Mouse (Mus musculus) neural tube, embryonic 14.5 days (tissue): ENCODE results near the gene Mrpl58. TPM values are rescaled to one million over a fixed set of nuclear protein-coding genes. Genes with fewer than 3 reads are reported as not detected.
A peak's percentile ranks its signal among the peaks of the same experiment; 100 is the strongest.

ENCODE experiments used
- ATAC-seq: fragments of 200-750 bp; cut with Nextera tagmentation; 2 replicates; pipeline ENCODE4 v1.8.0; 2017; ENCODE audit warnings: low read depth, mild to moderate bottlenecking, moderate TSS enrichment, moderate library complexity
- H3K27ac ChIP-seq: fragments of 300-500 bp; sonication (generic); 2 replicates; pipeline ENCODE4 v1.5.1; 2014; ENCODE audit warnings: low read depth, mild to moderate bottlenecking, control low read depth, low read length, moderate library complexity, mixed read lengths
- H3K27me3 ChIP-seq: fragments of 300-500 bp; sonication (generic); 2 replicates; pipeline ENCODE4 v1.6.1; 2014; ENCODE audit warnings: low read length; ENCODE audit not compliant: control insufficient read depth, insufficient read depth
- H3K36me3 ChIP-seq: fragments of 300-500 bp; sonication (generic); 2 replicates; pipeline ENCODE4 v1.6.1; 2014; ENCODE audit warnings: low read length, mixed read lengths; ENCODE audit not compliant: control insufficient read depth, insufficient read depth
- H3K4me1 ChIP-seq: fragments of 300-500 bp; sonication (generic); 2 replicates; pipeline ENCODE4 v1.6.1; 2014; ENCODE audit warnings: low read length; ENCODE audit not compliant: control insufficient read depth, insufficient read depth
- H3K4me2 ChIP-seq: fragments of 300-500 bp; sonication (generic); 2 replicates; pipeline ENCODE4 v1.6.1; 2014; ENCODE audit warnings: mild to moderate bottlenecking, low read depth, low read length, control low read depth
- H3K4me3 ChIP-seq: fragments of 300-500 bp; sonication (generic); 2 replicates; pipeline ENCODE4 v1.5.1; 2014; ENCODE audit warnings: low read depth, low read length, control low read depth, mixed read lengths
- H3K9ac ChIP-seq: fragments of 300-500 bp; sonication (generic); replicated peaks from 2 replicates; pipeline ENCODE4 v1.6.1; 2014; ENCODE audit warnings: low read depth, mild to moderate bottlenecking, control low read depth, low read length, mixed read lengths
- H3K9me3 ChIP-seq: fragments of 300-500 bp; sonication (generic); 2 replicates; pipeline ENCODE4 v1.6.1; 2016; ENCODE audit warnings: low read length; ENCODE audit not compliant: control insufficient read depth
- WGBS: fragments of 180-500 bp; shearing (Covaris S2); extraction: QIAGEN DNeasy Blood & Tissue Kit; methylation state at CpG from one replicate; pipeline ENCODE4 v1.1.7; 2014; 5-methylcytosine and 5-hydroxymethylcytosine counted together
- polyA plus RNA-seq: library from polyadenylated mRNA; unstranded; fragments of >200 nt; fragmentation: Nextera tagmentation; extraction: Ambion mirVana; gene quantifications from 2 replicates; pipeline ENCODE4 v1.2.1, GENCODE M21; 2014

The Mrpl58 gene
- 207 and 211 TPM in 2 replicates for polyA plus RNA-seq

- H3K9ac ChIP-seq = peak within 1 kb of the TSS; percentile 94
- ATAC-seq = peak; percentile 91
- H3K36me3 ChIP-seq = peaks cover 6% of the 10 kb centered on the region; the same call in 1 of the 2 replicates
- no peaks in the 10 kb centered on the region for H3K27me3 ChIP-seq
- peak within 1 kb of the TSS; percentile 61 for H3K4me2 ChIP-seq
- 3% methylated on average over 50 of the region's 50 CpGs for WGBS
- peak within 1 kb of the TSS; percentile 87 for H3K27ac ChIP-seq
- peaks cover 14% of the 10 kb centered on the region for H3K4me1 ChIP-seq
- H3K4me3 ChIP-seq = peak within 1 kb of the TSS; percentile 86
- H3K9me3 ChIP-seq = no peaks in the 10 kb centered on the region
Observed at GRCm38 (mm10) chr11:115403338-115404124, at the start of gene Mrpl58. Mrpl58 (plus strand) TSS chr11:115403752.

GRCm38 (mm10) chr11:115354183-115354582, 49.4 kb upstream of the Mrpl58 start:
- ATAC-seq = peak; percentile 48; the same call in 1 of the 2 replicates
- Histone ChIP-seq H3K4me2 (no peak overlapping the region), H3K27me3 (no peaks in the 10 kb centered on the region; the same call in 1 of the 2 replicates), H3K9me3 (no peaks in the 10 kb centered on the region), H3K4me1 (peaks cover 3% of the 10 kb centered on the region; the same call in 1 of the 2 replicates), H3K4me3 (no peak overlapping the region), H3K27ac (no peak overlapping the region), H3K9ac (no peak overlapping the region), H3K36me3 (peaks cover 20% of the 10 kb centered on the region)
- WGBS = 7% methylated on average over 8 of the region's 8 CpGs

DNA sequence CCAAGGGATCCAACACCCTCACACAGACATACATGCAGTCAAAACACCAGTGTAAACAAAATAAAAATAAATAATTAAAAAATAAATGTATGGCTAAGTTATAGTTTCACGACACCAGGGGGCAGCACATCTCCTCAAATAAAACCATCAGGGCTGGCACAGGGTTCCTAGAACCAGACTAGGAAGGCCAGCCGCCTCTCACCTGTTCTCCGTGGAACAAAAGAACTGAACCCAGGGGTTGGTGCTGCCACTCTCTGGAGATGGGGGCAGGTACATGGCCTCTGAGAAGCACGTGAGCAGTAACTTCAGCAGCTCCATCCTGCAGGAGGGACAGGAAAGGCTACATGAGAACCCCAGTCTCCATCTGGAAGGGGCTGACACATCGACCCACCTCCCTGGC, 45.1 kb upstream of the Mrpl58 start:
- peak; percentile 50; the same call in 1 of the 2 replicates for ATAC-seq
- WGBS = 15% methylated on average over 5 of the region's 5 CpGs
- peaks cover 3% of the 10 kb centered on the region; the same call in 1 of the 2 replicates for H3K4me1 ChIP-seq
- H3K4me3 ChIP-seq = no peak overlapping the region
- peaks cover 6% of the 10 kb centered on the region for H3K36me3 ChIP-seq
- H3K27ac ChIP-seq = peak overlapping the region; percentile 1; the same call in 1 of the 2 replicates
- H3K9me3 ChIP-seq = no peaks in the 10 kb centered on the region
- H3K27me3 ChIP-seq = no peaks in the 10 kb centered on the region
- no peak overlapping the region for H3K9ac ChIP-seq
- H3K4me2 ChIP-seq = no peak overlapping the region

GRCm38 (mm10) chr11:115359293-115359692, 44.3 kb upstream of the Mrpl58 start:
- no peaks in the 10 kb centered on the region for H3K9me3 ChIP-seq
- H3K4me3 ChIP-seq = no peak overlapping the region
- no peak overlapping the region for H3K4me2 ChIP-seq
- no peak overlapping the region; the same call in 1 of the 2 replicates for H3K9ac ChIP-seq
- H3K36me3 ChIP-seq = peaks cover 6% of the 10 kb centered on the region
- no peaks in the 10 kb centered on the region for H3K27me3 ChIP-seq
- H3K27ac ChIP-seq = 0 out of 2 replicates have a peak overlapping the region, but pooled peaks have one; percentile 28
- H3K4me1 ChIP-seq = peaks cover 3% of the 10 kb centered on the region; the same call in 1 of the 2 replicates
- peak; percentile 29; the same call in 1 of the 2 replicates for ATAC-seq
- WGBS = 31% methylated on average over 3 of the region's 3 CpGs

- Histone ChIP-seq H3K4me2 (no peak overlapping the region), H3K36me3 (peaks cover 6% of the 10 kb centered on the region), H3K4me1 (peaks cover 3% of the 10 kb centered on the region; the same call in 1 of the 2 replicates), H3K27ac (0 out of 2 replicates have a peak overlapping the region, but pooled peaks have one; percentile 28), H3K9ac (no peak overlapping the region), H3K9me3 (no peaks in the 10 kb centered on the region), H3K4me3 (no peak overlapping the region), H3K27me3 (no peaks in the 10 kb centered on the region)
- no peak for ATAC-seq
- WGBS = 71% methylated on average over 6 of the region's 6 CpGs
Observed at GRCm38 (mm10) chr11:115359726-115360125, 43.8 kb upstream of the Mrpl58 start.

DNA sequence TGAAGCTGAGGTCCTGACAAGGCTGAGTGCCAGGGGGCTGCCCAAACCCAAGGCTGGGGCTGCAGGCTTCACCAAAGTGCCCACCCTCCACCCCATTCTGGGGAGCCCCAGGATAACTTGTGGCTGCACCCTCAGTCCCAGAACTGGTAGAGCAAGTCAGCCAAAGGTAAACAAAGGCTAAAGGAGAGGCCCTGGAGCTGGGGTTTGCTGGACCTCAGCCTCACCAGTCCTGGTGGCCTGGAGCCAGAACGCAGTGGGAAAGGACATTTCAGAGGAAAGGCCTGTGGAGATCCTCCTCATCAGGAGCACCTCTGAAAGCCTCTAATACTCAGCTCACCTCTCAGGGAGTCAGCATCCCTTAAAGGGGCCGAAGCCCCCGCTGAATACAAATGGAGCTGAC, 39.4 kb upstream of the Mrpl58 start:
- no peak overlapping the region for H3K9ac ChIP-seq
- no peak for ATAC-seq
- WGBS = 90% methylated on average over 3 of the region's 3 CpGs

GRCm38 (mm10) chr11:115366039-115366705, 37.4 kb upstream of the Mrpl58 start:
- Histone ChIP-seq H3K9me3 (no peaks in the 10 kb centered on the region), H3K9ac (peak overlapping the region; percentile 65), H3K4me1 (no peaks in the 10 kb centered on the region), H3K4me2 (peak overlapping the region; percentile 89), H3K4me3 (peak overlapping the region; percentile 69), H3K36me3 (no peaks in the 10 kb centered on the region), H3K27me3 (no peaks in the 10 kb centered on the region), H3K27ac (no peak overlapping the region)
- 51% methylated on average over 7 of the region's 7 CpGs for WGBS
- ATAC-seq = peak; percentile 15; the same call in 1 of the 2 replicates

More for the DNA sequence above, 39.4 kb upstream of the Mrpl58 start:
- Histone ChIP-seq H3K36me3 (no peaks in the 10 kb centered on the region), H3K4me2 (no peak overlapping the region), H3K4me1 (no peaks in the 10 kb centered on the region), H3K27me3 (no peaks in the 10 kb centered on the region), H3K9me3 (no peaks in the 10 kb centered on the region), H3K4me3 (no peak overlapping the region), H3K27ac (no peak overlapping the region)

DNA sequence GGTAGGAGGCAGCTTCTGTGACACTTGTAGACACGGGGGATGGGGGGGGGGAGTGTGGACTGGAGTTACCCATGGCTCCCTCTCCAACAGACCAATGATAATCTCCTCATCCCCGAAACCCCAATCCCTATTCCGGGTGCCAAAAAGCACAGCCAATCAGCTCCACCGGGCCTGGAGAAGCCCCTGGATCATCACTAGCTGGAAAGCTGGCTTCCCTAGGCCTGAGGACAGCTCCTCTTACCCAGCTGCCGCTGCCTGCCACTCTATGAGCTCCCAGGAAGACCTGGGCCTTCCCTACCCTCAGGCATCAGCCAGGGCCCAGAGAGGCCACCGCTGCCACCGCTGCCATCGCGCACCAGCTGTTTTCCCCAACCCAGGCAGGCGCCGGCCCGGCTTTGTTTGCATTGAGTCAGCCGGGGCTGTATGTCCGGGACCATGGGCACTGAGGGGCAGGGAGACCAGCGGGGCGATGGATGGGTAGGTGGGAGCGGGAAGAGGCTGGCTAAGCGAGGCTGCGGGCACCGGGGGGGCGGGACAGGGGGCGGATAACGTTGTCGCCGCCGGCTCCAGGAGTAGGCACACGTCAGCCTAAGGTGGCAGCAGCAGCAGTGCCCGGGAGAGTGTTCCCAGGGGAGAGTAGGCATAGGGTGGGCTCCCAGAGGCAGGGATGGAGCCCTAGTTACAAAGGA, 36.7 kb upstream of the Mrpl58 start:
- under 1% methylated on average over 28 of the region's 28 CpGs for WGBS
- Histone ChIP-seq H3K4me2 (peak overlapping the region; percentile 89), H3K27me3 (no peaks in the 10 kb centered on the region), H3K4me3 (peak overlapping the region; percentile 69), H3K4me1 (no peaks in the 10 kb centered on the region), H3K36me3 (no peaks in the 10 kb centered on the region), H3K9ac (peak overlapping the region; percentile 65), H3K27ac (peak overlapping the region; percentile 74), H3K9me3 (no peaks in the 10 kb centered on the region)
- ATAC-seq = peak; percentile 72
